Mouse (Mus musculus) embryonic facial prominence, embryonic 12.5 days (tissue): ENCODE measurements around the gene Vmn2r70. TPM values are rescaled to one million over a fixed set of nuclear protein-coding genes. Genes with fewer than 3 reads are reported as not detected.

Experiments used
- ATAC-seq: fragments of 200-750 bp; cut with Nextera tagmentation; 2 replicates; pipeline ENCODE4 v1.8.0; 2017; ENCODE audit not compliant: insufficient number of reproducible peaks, insufficient read depth, low FRiP score, low TSS enrichment
- H3K27ac ChIP-seq: fragments of 300-500 bp; sonication (generic); 2 replicates; pipeline ENCODE4 v1.5.1; 2016; ENCODE audit warnings: mild to moderate bottlenecking
- H3K27me3 ChIP-seq: fragments of 300-500 bp; sonication (generic); 2 replicates; pipeline ENCODE4 v1.6.1; 2016; ENCODE audit warnings: mild to moderate bottlenecking, moderate library complexity
- H3K36me3 ChIP-seq: fragments of 300-500 bp; sonication (generic); 2 replicates; pipeline ENCODE4 v1.6.1; 2016; ENCODE audit warnings: mild to moderate bottlenecking
- H3K4me1 ChIP-seq: fragments of 300-500 bp; sonication (generic); 2 replicates; pipeline ENCODE4 v1.6.1; 2016
- H3K4me2 ChIP-seq: fragments of 300-500 bp; sonication (generic); replicated peaks from 2 replicates; pipeline ENCODE4 v1.6.1; 2016; ENCODE audit warnings: mild to moderate bottlenecking, moderate library complexity
- H3K4me3 ChIP-seq: fragments of 300-500 bp; sonication (generic); 2 replicates; pipeline ENCODE4 v1.5.1; 2016; ENCODE audit warnings: mild to moderate bottlenecking
- H3K9ac ChIP-seq: fragments of 300-500 bp; sonication (generic); 2 replicates; pipeline ENCODE4 v1.6.1; 2016; ENCODE audit warnings: mild to moderate bottlenecking, moderate library complexity
- H3K9me3 ChIP-seq: fragments of 300-500 bp; sonication (generic); 2 replicates; pipeline ENCODE4 v1.6.1; 2016; ENCODE audit warnings: mild to moderate bottlenecking, moderate library complexity
- WGBS: fragments of 180-500 bp; shearing (Covaris S2); methylation state at CpG from one replicate; pipeline ENCODE4 v1.1.7; 2016; 5-methylcytosine and 5-hydroxymethylcytosine counted together
- polyA plus RNA-seq: library from polyadenylated mRNA; unstranded; fragments of >200 nt; fragmentation: Nextera tagmentation; extraction: Ambion mirVana; gene quantifications from 2 replicates; pipeline ENCODE4 v1.2.1, GENCODE M21; 2016

Vmn2r70 gene
- not detected in 2 replicates for polyA plus RNA-seq

DNA sequence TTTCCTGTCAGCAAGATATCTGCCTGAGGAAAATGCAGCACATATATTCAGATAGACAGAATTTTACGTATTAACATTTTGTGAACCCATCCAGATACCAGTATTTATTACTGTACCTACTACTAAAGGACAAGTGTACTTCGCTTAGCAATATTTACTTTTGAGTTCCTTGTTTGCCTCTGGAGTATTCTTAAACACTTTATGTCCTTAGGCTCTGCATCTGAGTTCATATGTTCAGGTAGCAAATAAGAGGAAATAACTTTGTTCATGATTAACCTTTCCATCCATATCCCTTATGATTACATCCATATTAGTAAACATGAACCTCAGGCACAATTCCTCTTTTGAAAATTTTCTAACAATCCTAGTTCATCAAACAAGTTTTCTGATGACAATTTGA is at the start of gene Vmn2r70:
Gene Vmn2r70, minus strand, starts transcription at position 101 of the 400 bp plus-strand sequence.
- Histone ChIP-seq H3K4me3 (no peak within 1 kb of the TSS), H3K27me3 (no peaks in the 10 kb centered on the region), H3K9ac (no peak within 1 kb of the TSS), H3K4me1 (no peaks in the 10 kb centered on the region), H3K27ac (no peak within 1 kb of the TSS), H3K4me2 (no peak within 1 kb of the TSS), H3K9me3 (no peaks in the 10 kb centered on the region), H3K36me3 (no peaks in the 10 kb centered on the region)
- ATAC-seq: no peak
- 77% methylated on average over 2 of the region's 2 CpGs for WGBS

DNA sequence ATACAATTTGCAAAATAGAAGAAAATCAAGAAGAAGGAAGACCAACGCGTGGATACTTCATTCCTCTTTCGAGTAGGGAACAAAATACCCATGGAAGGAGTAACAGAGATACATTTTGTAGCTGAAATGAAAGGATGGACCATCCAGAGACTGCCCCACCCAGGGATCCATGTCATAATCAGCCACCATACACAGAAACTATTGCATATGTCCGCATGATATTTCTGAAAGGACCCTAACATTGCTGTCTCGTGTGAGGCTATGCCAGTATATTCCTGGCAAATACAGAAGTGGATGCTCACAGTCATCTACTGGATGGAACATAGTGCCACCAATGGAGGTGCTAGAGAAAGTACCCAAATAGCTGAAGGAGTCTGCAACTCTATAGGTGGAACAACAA is 6.2 kb downstream of the Vmn2r70 start, which contains the start of gene Vmn2r71:
Gene Vmn2r71, plus strand, starts transcription at position 301 of the 400 bp plus-strand sequence.
- no peaks in the 10 kb centered on the region for H3K4me1 ChIP-seq
- ATAC-seq: no peak
- H3K9ac ChIP-seq: no peak within 1 kb of the TSS
- H3K36me3 ChIP-seq: no peaks in the 10 kb centered on the region
- H3K9me3 ChIP-seq: no peaks in the 10 kb centered on the region
- no peak within 1 kb of the TSS for H3K4me2 ChIP-seq
- 81% methylated on average over 5 of the region's 5 CpGs for WGBS
- no peaks in the 10 kb centered on the region for H3K27me3 ChIP-seq
- H3K4me3 ChIP-seq: no peak within 1 kb of the TSS
- no peak within 1 kb of the TSS for H3K27ac ChIP-seq

DNA sequence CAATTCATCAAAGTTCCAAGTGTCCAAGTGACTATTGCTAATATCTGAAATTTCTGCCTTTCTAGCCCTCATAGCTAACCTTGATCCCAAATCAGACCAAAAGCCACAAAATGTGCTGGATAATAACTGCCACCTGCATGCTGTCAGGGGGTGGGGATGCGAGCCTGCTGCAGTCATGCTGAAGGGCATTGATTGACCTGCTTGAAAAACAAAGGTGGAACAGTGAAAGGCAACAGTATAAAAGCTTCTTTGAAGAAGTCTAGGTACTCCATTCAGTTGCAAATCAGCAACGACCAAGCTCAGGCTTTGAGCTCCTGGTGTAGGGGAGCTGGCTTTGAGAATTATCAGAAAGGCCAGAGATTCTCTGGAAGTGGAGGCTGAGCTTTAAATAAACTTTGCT is 25.9 kb downstream of the Vmn2r70 start:
- no peaks in the 10 kb centered on the region for H3K27me3 ChIP-seq
- no peak overlapping the region for H3K9ac ChIP-seq
- 59% methylated on average over 2 of the region's 2 CpGs for WGBS
- H3K9me3 ChIP-seq: no peaks in the 10 kb centered on the region
- H3K4me3 ChIP-seq: no peak overlapping the region
- no peak for ATAC-seq
- no peak overlapping the region for H3K4me2 ChIP-seq
- H3K27ac ChIP-seq: no peak overlapping the region
- no peaks in the 10 kb centered on the region for H3K36me3 ChIP-seq
- no peaks in the 10 kb centered on the region for H3K4me1 ChIP-seq

DNA sequence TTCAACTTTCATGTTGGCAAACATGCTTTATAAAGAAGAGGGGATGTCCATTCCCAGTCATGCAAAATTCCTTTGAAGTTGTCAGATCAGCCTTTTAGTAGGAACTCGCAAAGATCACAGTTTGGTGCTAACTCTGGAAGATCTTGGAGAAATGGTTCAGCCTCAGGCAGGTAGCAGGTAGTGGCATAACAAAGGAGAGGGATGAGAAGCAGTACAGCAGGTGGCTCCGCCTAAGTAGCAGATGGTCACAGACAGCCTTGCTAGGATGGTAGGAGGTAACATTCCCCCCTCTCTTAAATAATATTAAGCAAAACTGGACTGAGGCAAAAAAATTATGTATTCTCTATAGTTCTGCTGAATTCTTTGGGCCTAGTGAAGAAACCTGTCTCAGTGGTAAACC is 26.9 kb downstream of the Vmn2r70 start:
- H3K36me3 ChIP-seq: no peaks in the 10 kb centered on the region
- WGBS: 75% methylated on average over 2 of the region's 2 CpGs
- no peak overlapping the region for H3K4me3 ChIP-seq
- H3K27me3 ChIP-seq: no peaks in the 10 kb centered on the region
- no peak overlapping the region for H3K4me2 ChIP-seq
- H3K4me1 ChIP-seq: no peaks in the 10 kb centered on the region
- ATAC-seq: no peak
- H3K9ac ChIP-seq: no peak overlapping the region
- H3K9me3 ChIP-seq: no peaks in the 10 kb centered on the region
- no peak overlapping the region for H3K27ac ChIP-seq

Other genes starting within 250 kb of the Vmn2r70 start
- gene Vmn2r69, start 153.3 kb downstream of the Vmn2r70 start, polyA plus RNA-seq: not detected in 2 replicates
- gene Vmn2r71, start 6.1 kb downstream of the Vmn2r70 start, polyA plus RNA-seq: not detected in 2 replicates
- not detected in 2 replicates for gene Vmn2r72, start 185.9 kb upstream of the Vmn2r70 start, polyA plus RNA-seq